Mouse (Mus musculus): ENCODE data around the gene Scn5a.

DNA sequence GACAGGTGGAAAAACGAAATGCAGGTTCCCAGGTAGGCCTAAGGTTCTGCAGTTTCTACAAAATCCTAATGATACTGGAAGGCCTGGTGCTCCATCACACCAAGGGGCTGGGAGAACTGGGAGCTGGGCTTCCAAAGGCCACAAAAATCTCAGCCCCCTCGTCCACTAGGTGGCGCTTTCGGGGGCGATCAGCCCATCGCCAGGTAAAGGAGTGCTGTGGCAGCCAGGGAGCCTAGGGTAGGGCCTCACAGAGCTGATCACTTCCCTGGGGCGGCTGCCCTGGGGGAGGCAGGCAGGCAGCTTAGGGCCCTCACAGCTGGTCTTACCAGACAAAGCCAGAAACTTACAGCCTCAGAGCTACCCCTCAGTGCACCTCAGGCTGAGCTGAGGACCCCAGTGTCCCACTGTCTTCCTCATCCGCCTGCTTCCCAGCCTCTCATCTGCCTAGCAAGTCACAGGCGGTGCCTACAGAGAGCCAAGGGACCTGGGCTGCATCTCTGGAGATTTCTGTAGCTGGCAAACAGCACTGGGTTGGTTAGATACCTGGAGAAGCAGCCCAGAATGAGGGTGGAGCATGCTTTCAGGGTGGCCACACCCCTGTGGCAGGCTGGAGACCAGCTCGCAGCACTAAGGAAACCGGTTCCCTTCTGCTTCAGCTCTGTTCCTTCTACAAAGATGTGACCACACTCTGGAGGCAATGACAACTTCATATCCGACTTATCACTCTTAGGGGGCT lies 20.5 kb downstream of the Scn5a start:
- TF ChIP-seq HCFC1 (IDR thresholded peaks at IDR 0.05; ENCODE audit: borderline replicate concordance, insufficient read depth, low read length) (no peak), ZC3H11A (IDR thresholded peaks at IDR 0.05; ENCODE audit: borderline replicate concordance, low read depth, low read length) (peak; percentile 20; the same call in 1 of the 2 replicates), CHD2 (IDR thresholded peaks at IDR 0.05; ENCODE audit: low read depth, low read length) (no peak), ZNF384 (IDR thresholded peaks at IDR 0.05; ENCODE audit: low read depth, low read length) (no peak)
